Mouse (Mus musculus): ENCODE measurements around the gene Gcg. TPM values are rescaled to one million over a fixed set of nuclear protein-coding genes. Genes with fewer than 3 reads are reported as not detected.

Gcg gene
- 69.9 TPM for polyA plus RNA-seq (2014; fragmentation: Illumina TruSeq; extraction: RNeasy Lipid Tissue Mini Kit (QIAGEN cat#74804); ENCODE audit: low replicate concordance)

GRCm38 (mm10) chr2:62483550-62483949 lies at the start of gene Gcg:
TSS of gene Gcg (minus strand) at chr2:62483650.

Other genes starting within 250 kb of the Gcg start
- gene Dpp4, start 71.4 kb downstream of the Gcg start, polyA plus RNA-seq (2014; fragmentation: Illumina TruSeq; extraction: RNeasy Lipid Tissue Mini Kit (QIAGEN cat#74804); ENCODE audit: low replicate concordance): 1,017 TPM
- 5.0 TPM for gene Fap, start 90.4 kb upstream of the Gcg start, polyA plus RNA-seq (2014; fragmentation: Illumina TruSeq; extraction: RNeasy Lipid Tissue Mini Kit (QIAGEN cat#74804); ENCODE audit: low replicate concordance)
- gene Ifih1, start 162.6 kb upstream of the Gcg start, polyA plus RNA-seq (2014; fragmentation: Illumina TruSeq; extraction: RNeasy Lipid Tissue Mini Kit (QIAGEN cat#74804); ENCODE audit: low replicate concordance): 116 TPM
- 37.2 TPM for gene Gca, start 180.6 kb upstream of the Gcg start, polyA plus RNA-seq (2014; fragmentation: Illumina TruSeq; extraction: RNeasy Lipid Tissue Mini Kit (QIAGEN cat#74804); ENCODE audit: low replicate concordance)